Comparison of ENCODE assay signal across 13 mouse cellular contexts in the genomic region with DNA sequence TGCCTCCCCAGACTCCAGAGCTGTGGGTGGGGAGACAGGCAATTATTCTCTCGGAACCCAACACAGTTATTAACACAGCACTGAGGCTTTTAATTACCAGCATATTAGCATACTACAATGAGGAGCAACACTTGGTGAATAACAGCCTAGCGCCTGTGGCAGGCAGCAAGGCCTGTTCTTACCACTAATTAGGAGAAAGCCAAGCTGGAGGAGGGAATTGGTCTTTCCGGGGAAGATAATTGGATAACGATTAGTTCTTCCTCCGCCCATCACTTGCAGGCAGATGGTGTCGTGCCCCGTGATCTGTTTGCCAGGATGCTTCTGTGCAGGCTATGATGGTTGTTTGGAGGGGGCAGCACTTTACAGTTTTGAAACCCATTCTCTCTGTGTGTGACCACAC.
A peak's percentile ranks its signal among the peaks of the same experiment; 100 is the strongest.
DNase-seq lines count a peak whose midpoint lies in the region; ATAC-seq lines count a peak whose summit lies in the region.
"Had no signal": no experiment of that assay in that cellular context is flagged by ENCODE, and none has a peak within 500 bp of the region (broad histone marks: within the 10 kb centered on the region; RNA-seq: fewer than 3 reads in every experiment).

No protein-coding gene starts in this region.

- no peaks in the 10 kb centered on the region for H3K36me3 ChIP-seq in neural tube, embryonic 12.5 days
- H3K36me3 ChIP-seq in hindbrain, embryonic 12.5 days, result no peaks in the 10 kb centered on the region
- no peaks in the 10 kb centered on the region for H3K36me3 ChIP-seq in midbrain, embryonic 12.5 days
- H3K36me3 ChIP-seq: heart, embryonic 12.5 days had no signal

- no peak overlapping the region for H3K4me2 ChIP-seq in neural tube, embryonic 12.5 days (replicated peaks)
- H3K4me2 ChIP-seq in hindbrain, embryonic 12.5 days (replicated peaks), result no peak overlapping the region
- H3K4me2 ChIP-seq in midbrain, embryonic 12.5 days (replicated peaks), result no peak overlapping the region
- H3K4me2 ChIP-seq: heart, embryonic 12.5 days had no signal

- H3K4me1 ChIP-seq in neural tube, embryonic 12.5 days, result peaks cover 5% of the 10 kb centered on the region; the same call in 1 of the 2 replicates
- H3K4me1 ChIP-seq in hindbrain, embryonic 12.5 days, result peaks cover 23% of the 10 kb centered on the region
- H3K4me1 ChIP-seq in midbrain, embryonic 12.5 days, result peaks cover 21% of the 10 kb centered on the region
- H3K4me1 ChIP-seq: heart, embryonic 12.5 days had no signal

- 14% methylated on average over 7 of the region's 7 CpGs for WGBS in neural tube, embryonic 12.5 days
- 43% methylated on average over 7 of the region's 7 CpGs for WGBS in hindbrain, embryonic 12.5 days
- 49% methylated on average over 7 of the region's 7 CpGs for WGBS in midbrain, embryonic 12.5 days

- peak; percentile 74 for ATAC-seq in neural tube, embryonic 12.5 days (ENCODE audit: low FRiP score, low read depth)
- ATAC-seq in hindbrain, embryonic 12.5 days (ENCODE audit: low FRiP score), result peak; percentile 84
- ATAC-seq in midbrain, embryonic 12.5 days (ENCODE audit: low FRiP score, low read depth), result peak; percentile 58
- ATAC-seq: CD4-positive, CD25-positive, alpha-beta regulatory T cell, adult 4 months; liver, postnatal 0 days had no signal

- 0 out of 2 replicates have a peak, but pooled peaks cover 3% of the 10 kb centered on the region for H3K27me3 ChIP-seq in neural tube, embryonic 12.5 days (replicated peaks)
- no peaks in the 10 kb centered on the region for H3K27me3 ChIP-seq in hindbrain, embryonic 12.5 days
- peaks cover 12% of the 10 kb centered on the region for H3K27me3 ChIP-seq in midbrain, embryonic 12.5 days

- H3K9me3 ChIP-seq in neural tube, embryonic 12.5 days, result no peaks in the 10 kb centered on the region
- 0 out of 2 replicates have a peak, but pooled peaks cover 5% of the 10 kb centered on the region for H3K9me3 ChIP-seq in hindbrain, embryonic 12.5 days (replicated peaks)
- 0 out of 2 replicates have a peak, but pooled peaks cover 4% of the 10 kb centered on the region for H3K9me3 ChIP-seq in midbrain, embryonic 12.5 days

- no peak for DNase-seq in neural tube, embryonic 10.5 days (ENCODE audit: extremely low spot score, low spot score)
- DNase-seq in urinary bladder, postnatal 10 days (ENCODE audit: low spot score), result no peak
- no peak for DNase-seq in urinary bladder, postnatal 25 days (ENCODE audit: low spot score)
- DNase-seq in ovary, adult 18-20 months (ENCODE audit: low spot score), result no peak
- DNase-seq: cerebellum, postnatal 36 days; kidney, adult 11 months; liver, postnatal 0 days; right cerebral cortex, postnatal 14 days had no signal

- no peak overlapping the region for H3K4me3 ChIP-seq in neural tube, embryonic 12.5 days
- no peak overlapping the region for H3K4me3 ChIP-seq in hindbrain, embryonic 12.5 days
- H3K4me3 ChIP-seq in midbrain, embryonic 12.5 days, result no peak overlapping the region
- H3K4me3 ChIP-seq: heart, embryonic 12.5 days had no signal

- H3K9ac ChIP-seq in neural tube, embryonic 12.5 days, result no peak overlapping the region
- no peak overlapping the region for H3K9ac ChIP-seq in hindbrain, embryonic 12.5 days
- no peak overlapping the region for H3K9ac ChIP-seq in midbrain, embryonic 12.5 days (replicated peaks)
- H3K9ac ChIP-seq: heart, embryonic 12.5 days; liver, postnatal 0 days had no signal

- H3K27ac ChIP-seq in neural tube, embryonic 12.5 days, result no peak overlapping the region
- peak overlapping the region; percentile 52; the same call in 1 of the 2 replicates for H3K27ac ChIP-seq in hindbrain, embryonic 12.5 days
- H3K27ac ChIP-seq in midbrain, embryonic 12.5 days (replicated peaks), result peak overlapping the region; percentile 66
